Mouse (Mus musculus): ENCODE measurements at regions not wholly inside any gene's neighbourhood (a gene's known extent, or its start where the extent isn't known, plus 50 kb on each side); places are given as distances from the start of the nearest gene placed in this dataset.

- H3K4me3 ChIP-seq (ENCODE audit: insufficient read depth in 1 of 2, low read depth in 2 of 2, low read length in 2 of 2), result no peak overlapping the region
- 57% methylated on average over 3 of the region's 3 CpGs for WGBS (ENCODE audit: insufficient replicate concordance)
- H3K4me2 ChIP-seq (ENCODE audit: low read depth), result no peak overlapping the region
- TF ChIP-seq CTCF (IDR thresholded peaks at IDR 0.05; ENCODE audit: low read depth) (no peak), EP300 (IDR thresholded peaks at IDR 0.05; ENCODE audit: low read depth) (no peak)
- H3K9me3 ChIP-seq (ENCODE audit: control insufficient read depth, low read length), result no peaks in the 10 kb centered on the region
- ATAC-seq (ENCODE audit: insufficient read depth) (no peak), DNase-seq (ENCODE audit: low read depth in 3 of 3, low spot score in 3 of 3) (no peak)
- no peaks in the 10 kb centered on the region for H3K27me3 ChIP-seq (ENCODE audit: control insufficient read depth, insufficient read depth, low read length)
- no peaks in the 10 kb centered on the region for H3K4me1 ChIP-seq (replicated peaks; ENCODE audit: control insufficient read depth in 2 of 2, insufficient read depth in 2 of 2, low read length in 1 of 2)
- no peak overlapping the region for H3K27ac ChIP-seq
- no peak overlapping the region for H3K9ac ChIP-seq (replicated peaks)
- no peaks in the 10 kb centered on the region for H3K36me3 ChIP-seq (replicated peaks; ENCODE audit: control insufficient read depth, insufficient read depth, low read depth)
Measured at GRCm38 (mm10) chr3:80033071-80033470, 148.7 kb downstream of the Fam198b start.

- no peaks in the 10 kb centered on the region for H3K4me1 ChIP-seq (replicated peaks; ENCODE audit: control insufficient read depth in 2 of 2, insufficient read depth in 2 of 2, low read length in 1 of 2)
- 60% methylated on average over 11 of the region's 11 CpGs for WGBS (ENCODE audit: insufficient replicate concordance)
- H3K27me3 ChIP-seq (ENCODE audit: control insufficient read depth, insufficient read depth, low read length), result no peaks in the 10 kb centered on the region
- no peak for ATAC-seq (ENCODE audit: insufficient read depth)
- no peak overlapping the region for H3K4me3 ChIP-seq (ENCODE audit: insufficient read depth in 1 of 2, low read depth in 2 of 2, low read length in 2 of 2)
- no peak overlapping the region for H3K27ac ChIP-seq
- no peak for DNase-seq (ENCODE audit: low read depth in 3 of 3, low spot score in 3 of 3)
- TF ChIP-seq EP300 (IDR thresholded peaks at IDR 0.05; ENCODE audit: low read depth) (no peak), CTCF (IDR thresholded peaks at IDR 0.05; ENCODE audit: low read depth) (no peak)
- H3K9ac ChIP-seq (replicated peaks), result no peak overlapping the region
- H3K9me3 ChIP-seq (ENCODE audit: control insufficient read depth, low read length), result no peaks in the 10 kb centered on the region
- no peaks in the 10 kb centered on the region for H3K36me3 ChIP-seq (replicated peaks; ENCODE audit: control insufficient read depth, insufficient read depth, low read depth)
- H3K4me2 ChIP-seq (ENCODE audit: low read depth), result no peak overlapping the region
Measured at GRCm38 (mm10) chr3:80038553-80039129, 154.3 kb downstream of the Fam198b start.

- H3K27me3 ChIP-seq (ENCODE audit: control insufficient read depth, insufficient read depth, low read length), result no peaks in the 10 kb centered on the region
- DNase-seq (ENCODE audit: low read depth in 3 of 3, low spot score in 3 of 3) (no peak), ATAC-seq (ENCODE audit: insufficient read depth) (no peak)
- no peak overlapping the region for H3K27ac ChIP-seq
- H3K4me1 ChIP-seq (replicated peaks; ENCODE audit: control insufficient read depth in 2 of 2, insufficient read depth in 2 of 2, low read length in 1 of 2), result no peaks in the 10 kb centered on the region
- H3K4me2 ChIP-seq (ENCODE audit: low read depth), result no peak overlapping the region
- H3K9me3 ChIP-seq (ENCODE audit: control insufficient read depth, low read length), result no peaks in the 10 kb centered on the region
- H3K4me3 ChIP-seq (ENCODE audit: insufficient read depth in 1 of 2, low read depth in 2 of 2, low read length in 2 of 2), result no peak overlapping the region
- TF ChIP-seq EP300 (IDR thresholded peaks at IDR 0.05; ENCODE audit: low read depth), result no peak
- TF ChIP-seq CTCF (IDR thresholded peaks at IDR 0.05; ENCODE audit: low read depth), result no peak
- 63% methylated on average over 5 of the region's 5 CpGs for WGBS (ENCODE audit: insufficient replicate concordance)
- no peaks in the 10 kb centered on the region for H3K36me3 ChIP-seq (replicated peaks; ENCODE audit: control insufficient read depth, insufficient read depth, low read depth)
- no peak overlapping the region for H3K9ac ChIP-seq (replicated peaks)
Measured at GRCm38 (mm10) chr3:80042756-80043484, 158.6 kb downstream of the Fam198b start.

- H3K9me3 ChIP-seq (ENCODE audit: control insufficient read depth, low read length), result no peaks in the 10 kb centered on the region
- H3K36me3 ChIP-seq (replicated peaks; ENCODE audit: control insufficient read depth, insufficient read depth, low read depth), result no peaks in the 10 kb centered on the region
- TF ChIP-seq CTCF (IDR thresholded peaks at IDR 0.05; ENCODE audit: low read depth), result peak; percentile 31; the same call in 1 of the 2 replicates
- no peak for TF ChIP-seq EP300 (IDR thresholded peaks at IDR 0.05; ENCODE audit: low read depth)
- H3K4me3 ChIP-seq (ENCODE audit: insufficient read depth in 1 of 2, low read depth in 2 of 2, low read length in 2 of 2), result no peak overlapping the region
- no peak for DNase-seq (ENCODE audit: low read depth in 3 of 3, low spot score in 3 of 3)
- no peak overlapping the region for H3K4me2 ChIP-seq (ENCODE audit: low read depth)
- H3K27me3 ChIP-seq (ENCODE audit: control insufficient read depth, insufficient read depth, low read length), result no peaks in the 10 kb centered on the region
- no peak overlapping the region for H3K9ac ChIP-seq (replicated peaks)
- no peak overlapping the region for H3K27ac ChIP-seq
- H3K4me1 ChIP-seq (replicated peaks; ENCODE audit: control insufficient read depth in 2 of 2, insufficient read depth in 2 of 2, low read length in 1 of 2), result peaks cover 3 to 5% of the 10 kb centered on the region in 2 experiments; a peak in 2 of 4 replicates
- ATAC-seq (ENCODE audit: insufficient read depth), result no peak
- WGBS (ENCODE audit: insufficient replicate concordance), result 74% methylated on average over 5 of the region's 5 CpGs
Measured at GRCm38 (mm10) chr3:80049495-80050225, 165.3 kb downstream of the Fam198b start.

- Histone ChIP-seq H3K27me3 (ENCODE audit: control insufficient read depth, insufficient read depth, low read length) (no peaks in the 10 kb centered on the region), H3K27ac (no peak overlapping the region), H3K36me3 (replicated peaks; ENCODE audit: control insufficient read depth, insufficient read depth, low read depth) (no peaks in the 10 kb centered on the region), H3K9ac (replicated peaks) (no peak overlapping the region), H3K9me3 (ENCODE audit: control insufficient read depth, low read length) (no peaks in the 10 kb centered on the region), H3K4me3 (ENCODE audit: insufficient read depth in 1 of 2, low read depth in 2 of 2, low read length in 2 of 2) (no peak overlapping the region), H3K4me2 (ENCODE audit: low read depth) (no peak overlapping the region), H3K4me1 (replicated peaks; ENCODE audit: control insufficient read depth in 2 of 2, insufficient read depth in 2 of 2, low read length in 1 of 2) (peaks cover 3 to 5% of the 10 kb centered on the region in 2 experiments; a peak in 2 of 4 replicates)
- ATAC-seq (ENCODE audit: insufficient read depth), result no peak
- 44% methylated on average over 4 of the region's 4 CpGs for WGBS (ENCODE audit: insufficient replicate concordance)
- no peak for TF ChIP-seq CTCF (IDR thresholded peaks at IDR 0.05; ENCODE audit: low read depth)
- TF ChIP-seq EP300 (IDR thresholded peaks at IDR 0.05; ENCODE audit: low read depth), result no peak
- DNase-seq (ENCODE audit: low read depth in 3 of 3, low spot score in 3 of 3), result no peak
Measured at GRCm38 (mm10) chr3:80050920-80051319, 166.6 kb downstream of the Fam198b start.

Data from liver, embryonic 14.5 days (tissue).